Mouse (Mus musculus): ENCODE results near the gene Ankef1. TPM values are rescaled to one million over a fixed set of nuclear protein-coding genes. Genes with fewer than 3 reads are reported as not detected.

Gene Ankef1
- polyA plus RNA-seq, 1 experiment = 0.05 TPM

GRCm38 (mm10) chr2:136485401-136485800 is 16.3 kb upstream of the Ankef1 start:
- H3K4me3 ChIP-seq (ENCODE audit: extremely low read depth, insufficient read depth, insufficient read length) = no peak overlapping the region; the same call in 1 of the 2 replicates
- WGBS = 94% methylated on average over 1 of the region's 1 CpGs

GRCm38 (mm10) chr2:136485815-136486619 is 15.7 kb upstream of the Ankef1 start:
- no peaks in the 10 kb centered on the region for H3K27me3 ChIP-seq (ENCODE audit: control insufficient read depth, insufficient read depth, low read length)
- H3K27ac ChIP-seq (ENCODE audit: insufficient read depth, low read length) = no peak overlapping the region
- DNase-seq (ENCODE audit: low read depth in 1 of 2, low spot score in 2 of 2) = no peak
- TF ChIP-seq CTCF (IDR thresholded peaks at IDR 0.05; ENCODE audit: extremely low read depth, insufficient read depth, insufficient read length, insufficient replicate concordance) = no peak
- no peak for TF ChIP-seq POLR2A (IDR thresholded peaks at IDR 0.05; ENCODE audit: low read depth, low read length)
- H3K4me3 ChIP-seq (ENCODE audit: extremely low read depth, insufficient read depth, insufficient read length) = no peak overlapping the region; the same call in 1 of the 2 replicates
- WGBS = 18% methylated on average over 6 of the region's 6 CpGs
- no peaks in the 10 kb centered on the region for H3K4me1 ChIP-seq (ENCODE audit: control insufficient read depth, insufficient read depth, insufficient read length)
- no peaks in the 10 kb centered on the region for H3K36me3 ChIP-seq (ENCODE audit: control insufficient read depth, insufficient read depth, low read length)

More at GRCm38 (mm10) chr2:136485401-136485800, 16.3 kb upstream of the Ankef1 start:
- no peaks in the 10 kb centered on the region for H3K4me1 ChIP-seq (ENCODE audit: control insufficient read depth, insufficient read depth, insufficient read length)
- no peaks in the 10 kb centered on the region for H3K36me3 ChIP-seq (ENCODE audit: control insufficient read depth, insufficient read depth, low read length)
- H3K27me3 ChIP-seq (ENCODE audit: control insufficient read depth, insufficient read depth, low read length) = no peaks in the 10 kb centered on the region
- TF ChIP-seq POLR2A (IDR thresholded peaks at IDR 0.05; ENCODE audit: low read depth, low read length) (no peak), CTCF (IDR thresholded peaks at IDR 0.05; ENCODE audit: extremely low read depth, insufficient read depth, insufficient read length, insufficient replicate concordance) (no peak)
- DNase-seq (ENCODE audit: low read depth in 1 of 2, low spot score in 2 of 2) = no peak
- H3K27ac ChIP-seq (ENCODE audit: insufficient read depth, low read length) = no peak overlapping the region

- no peak for DNase-seq (ENCODE audit: low read depth in 1 of 2, low spot score in 2 of 2)
- H3K4me3 ChIP-seq (ENCODE audit: extremely low read depth, insufficient read depth, insufficient read length) = no peak overlapping the region
- no peak overlapping the region for H3K27ac ChIP-seq (ENCODE audit: insufficient read depth, low read length)
- 87% methylated on average over 5 of the region's 5 CpGs for WGBS
- no peaks in the 10 kb centered on the region for H3K27me3 ChIP-seq (ENCODE audit: control insufficient read depth, insufficient read depth, low read length)
- TF ChIP-seq CTCF (IDR thresholded peaks at IDR 0.05; ENCODE audit: extremely low read depth, insufficient read depth, insufficient read length, insufficient replicate concordance) (no peak), POLR2A (IDR thresholded peaks at IDR 0.05; ENCODE audit: low read depth, low read length) (no peak)
- no peaks in the 10 kb centered on the region for H3K4me1 ChIP-seq (ENCODE audit: control insufficient read depth, insufficient read depth, insufficient read length)
- H3K36me3 ChIP-seq (ENCODE audit: control insufficient read depth, insufficient read depth, low read length) = no peaks in the 10 kb centered on the region
Observed at GRCm38 (mm10) chr2:136486986-136487385, 14.7 kb upstream of the Ankef1 start.

- H3K27ac ChIP-seq (ENCODE audit: insufficient read depth, low read length) = no peak overlapping the region
- H3K4me3 ChIP-seq (ENCODE audit: extremely low read depth, insufficient read depth, insufficient read length) = no peak overlapping the region
- H3K36me3 ChIP-seq (ENCODE audit: control insufficient read depth, insufficient read depth, low read length) = no peaks in the 10 kb centered on the region
- H3K4me1 ChIP-seq (ENCODE audit: control insufficient read depth, insufficient read depth, insufficient read length) = no peaks in the 10 kb centered on the region
- no peaks in the 10 kb centered on the region for H3K27me3 ChIP-seq (ENCODE audit: control insufficient read depth, insufficient read depth, low read length)
- WGBS = 63% methylated on average over 5 of the region's 5 CpGs
- DNase-seq (ENCODE audit: low read depth in 1 of 2, low spot score in 2 of 2) = no peak
- TF ChIP-seq POLR2A (IDR thresholded peaks at IDR 0.05; ENCODE audit: low read depth, low read length) = no peak
- TF ChIP-seq CTCF (IDR thresholded peaks at IDR 0.05; ENCODE audit: extremely low read depth, insufficient read depth, insufficient read length, insufficient replicate concordance) = no peak
Observed at GRCm38 (mm10) chr2:136511073-136511472, 9.4 kb downstream of the Ankef1 start.

GRCm38 (mm10) chr2:136511756-136512155 is 10.0 kb downstream of the Ankef1 start:
- no peak overlapping the region for H3K4me3 ChIP-seq (ENCODE audit: extremely low read depth, insufficient read depth, insufficient read length)
- 46% methylated on average over 4 of the region's 4 CpGs for WGBS
- no peak overlapping the region for H3K27ac ChIP-seq (ENCODE audit: insufficient read depth, low read length)
- H3K36me3 ChIP-seq (ENCODE audit: control insufficient read depth, insufficient read depth, low read length) = no peaks in the 10 kb centered on the region
- TF ChIP-seq CTCF (IDR thresholded peaks at IDR 0.05; ENCODE audit: extremely low read depth, insufficient read depth, insufficient read length, insufficient replicate concordance) = no peak
- no peak for TF ChIP-seq POLR2A (IDR thresholded peaks at IDR 0.05; ENCODE audit: low read depth, low read length)
- no peaks in the 10 kb centered on the region for H3K27me3 ChIP-seq (ENCODE audit: control insufficient read depth, insufficient read depth, low read length)
- no peak for DNase-seq (ENCODE audit: low read depth in 1 of 2, low spot score in 2 of 2)
- H3K4me1 ChIP-seq (ENCODE audit: control insufficient read depth, insufficient read depth, insufficient read length) = no peaks in the 10 kb centered on the region

- DNase-seq (ENCODE audit: low read depth in 1 of 2, low spot score in 2 of 2) = no peak
- Histone ChIP-seq H3K4me3 (ENCODE audit: extremely low read depth, insufficient read depth, insufficient read length) (no peak overlapping the region), H3K27ac (ENCODE audit: insufficient read depth, low read length) (no peak overlapping the region), H3K36me3 (ENCODE audit: control insufficient read depth, insufficient read depth, low read length) (no peaks in the 10 kb centered on the region), H3K27me3 (ENCODE audit: control insufficient read depth, insufficient read depth, low read length) (no peaks in the 10 kb centered on the region), H3K4me1 (ENCODE audit: control insufficient read depth, insufficient read depth, insufficient read length) (no peaks in the 10 kb centered on the region)
- TF ChIP-seq POLR2A (IDR thresholded peaks at IDR 0.05; ENCODE audit: low read depth, low read length) (no peak), CTCF (IDR thresholded peaks at IDR 0.05; ENCODE audit: extremely low read depth, insufficient read depth, insufficient read length, insufficient replicate concordance) (no peak)
- 91% methylated on average over 5 of the region's 5 CpGs for WGBS
Observed at GRCm38 (mm10) chr2:136512802-136513201, 11.1 kb downstream of the Ankef1 start.

GRCm38 (mm10) chr2:136513806-136514205 is 12.1 kb downstream of the Ankef1 start:
- TF ChIP-seq POLR2A (IDR thresholded peaks at IDR 0.05; ENCODE audit: low read depth, low read length) (no peak), CTCF (IDR thresholded peaks at IDR 0.05; ENCODE audit: extremely low read depth, insufficient read depth, insufficient read length, insufficient replicate concordance) (no peak)
- H3K27ac ChIP-seq (ENCODE audit: insufficient read depth, low read length) = no peak overlapping the region
- whole genome bisulfite sequencing = 73% methylated on average over 3 of the region's 3 CpGs
- no peaks in the 10 kb centered on the region for H3K27me3 ChIP-seq (ENCODE audit: control insufficient read depth, insufficient read depth, low read length)
- no peak for DNase-seq (ENCODE audit: low read depth in 1 of 2, low spot score in 2 of 2)
- H3K4me1 ChIP-seq (ENCODE audit: control insufficient read depth, insufficient read depth, insufficient read length) = no peaks in the 10 kb centered on the region
- no peak overlapping the region for H3K4me3 ChIP-seq (ENCODE audit: extremely low read depth, insufficient read depth, insufficient read length)
- H3K36me3 ChIP-seq (ENCODE audit: control insufficient read depth, insufficient read depth, low read length) = no peaks in the 10 kb centered on the region

Data from spleen, adult 2 months (tissue).